Mouse (Mus musculus): ENCODE results near the gene Edem3.

GRCm38 (mm10) chr1:151779306-151779705, 24.1 kb downstream of the Edem3 start:
- no peak for TF ChIP-seq GATA1 (IDR thresholded peaks at IDR 0.05; ENCODE audit: borderline replicate concordance, low read length)
- no peak for TF ChIP-seq FLI1 (IDR thresholded peaks at IDR 0.05; ENCODE audit: low read length)
